Mouse (Mus musculus) liver, embryonic 15.5 days (tissue): Measurements from ENCODE around the gene Plxnd1. TPM values are rescaled to one million over a fixed set of nuclear protein-coding genes. Genes with fewer than 3 reads are reported as not detected.

Source experiments
- ATAC-seq: fragments of 200-750 bp; cut with Nextera tagmentation; 2 replicates; pipeline ENCODE4 v1.8.0; 2017; ENCODE audit warnings: moderate number of reproducible peaks, mild to moderate bottlenecking, moderate library complexity; ENCODE audit not compliant: insufficient read depth
- H3K27ac ChIP-seq: fragments of 300-500 bp; sonication (generic); replicated peaks from 2 replicates; pipeline ENCODE4 v1.5.1; 2015; ENCODE audit warnings: mild to moderate bottlenecking, inconsistent platforms
- H3K27me3 ChIP-seq: fragments of 300-500 bp; sonication (generic); 2 replicates; pipeline ENCODE4 v1.6.1; 2015; ENCODE audit warnings: mild to moderate bottlenecking, inconsistent platforms
- H3K36me3 ChIP-seq: fragments of 300-500 bp; sonication (generic); replicated peaks from 2 replicates; pipeline ENCODE4 v1.6.1; 2015; ENCODE audit warnings: moderate library complexity, mild to moderate bottlenecking, inconsistent platforms
- H3K4me1 ChIP-seq: fragments of 300-500 bp; sonication (generic); replicated peaks from 2 replicates; pipeline ENCODE4 v1.6.1; 2015; ENCODE audit warnings: inconsistent platforms
- H3K4me2 ChIP-seq: fragments of 300-500 bp; sonication (generic); 2 replicates; pipeline ENCODE4 v1.6.1; 2015; ENCODE audit warnings: moderate library complexity, mild to moderate bottlenecking, inconsistent platforms
- H3K4me3 ChIP-seq: fragments of 300-500 bp; sonication (generic); replicated peaks from 2 replicates; pipeline ENCODE4 v1.5.1; 2015; ENCODE audit warnings: mild to moderate bottlenecking, inconsistent platforms
- H3K9ac ChIP-seq: fragments of 300-500 bp; sonication (generic); 2 replicates; pipeline ENCODE4 v1.6.1; 2015; ENCODE audit warnings: moderate library complexity, mild to moderate bottlenecking, inconsistent platforms
- H3K9me3 ChIP-seq: fragments of 300-500 bp; sonication (generic); replicated peaks from 2 replicates; pipeline ENCODE4 v1.6.1; 2016; ENCODE audit warnings: inconsistent platforms
- WGBS: fragments of 180-500 bp; shearing (Covaris S2); methylation state at CpG from one replicate; pipeline ENCODE4 v1.1.7; 2015; ENCODE audit warnings: mixed read lengths; ENCODE audit not compliant: insufficient replicate concordance; 5-methylcytosine and 5-hydroxymethylcytosine counted together
- polyA plus RNA-seq: library from polyadenylated mRNA; unstranded; fragments of >200 nt; fragmentation: Nextera tagmentation; extraction: Ambion mirVana; gene quantifications from 2 replicates; pipeline ENCODE4 v1.2.1, GENCODE M21; 2015

The Plxnd1 gene
- polyA plus RNA-seq, 1 experiment from 2014 or later, result 8.1 TPM

DNA sequence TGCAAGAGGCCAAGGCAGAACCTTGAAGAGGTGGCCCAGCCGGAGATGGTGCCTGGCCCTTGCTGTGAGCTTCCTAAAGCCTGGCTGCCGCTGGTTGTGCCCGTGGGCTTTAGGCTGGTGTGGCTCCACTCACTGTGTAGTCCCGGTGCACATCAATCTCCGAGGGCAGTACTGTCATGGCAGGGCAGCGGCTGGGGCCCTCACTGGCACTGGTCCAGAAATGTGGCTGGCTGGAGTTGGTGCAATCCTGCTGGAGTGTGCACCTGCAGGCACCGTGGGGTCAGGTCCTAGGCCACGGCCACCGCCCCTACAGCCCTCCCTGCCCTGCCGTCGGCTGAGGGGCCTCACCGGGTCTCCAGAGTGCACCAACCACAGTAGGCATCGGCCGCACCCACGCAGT is 17.0 kb downstream of the Plxnd1 start:
- H3K9ac ChIP-seq, result no peak overlapping the region
- H3K4me1 ChIP-seq, result peaks cover 6% of the 10 kb centered on the region
- H3K4me3 ChIP-seq, result no peak overlapping the region
- H3K9me3 ChIP-seq, result no peaks in the 10 kb centered on the region
- no peaks in the 10 kb centered on the region for H3K36me3 ChIP-seq
- no peak overlapping the region for H3K27ac ChIP-seq
- 71% methylated on average over 15 of the region's 15 CpGs for WGBS
- no peak overlapping the region for H3K4me2 ChIP-seq
- no peak for ATAC-seq
- no peaks in the 10 kb centered on the region for H3K27me3 ChIP-seq

DNA sequence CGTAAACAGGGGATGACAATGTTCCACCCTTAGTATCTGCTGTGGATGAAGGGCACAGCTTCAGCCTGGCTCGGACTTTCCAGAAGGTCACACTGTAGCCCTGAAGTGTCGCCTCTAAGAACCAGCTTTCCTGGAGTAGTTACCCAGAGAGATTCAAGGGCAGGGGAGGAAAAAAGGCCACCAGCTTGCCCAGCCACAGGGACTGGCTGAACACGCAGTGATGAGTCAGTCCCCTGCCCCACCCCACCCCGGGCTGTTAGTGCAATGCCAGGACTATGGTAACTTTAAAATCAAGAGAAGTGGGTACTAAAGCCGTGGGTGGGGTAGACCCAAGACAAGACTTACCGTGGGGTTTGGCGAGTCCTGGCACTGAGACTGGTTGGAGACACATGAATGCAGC is 19.2 kb downstream of the Plxnd1 start:
- no peak for ATAC-seq
- no peak overlapping the region for H3K4me2 ChIP-seq
- H3K27ac ChIP-seq, result no peak overlapping the region
- no peak overlapping the region for H3K9ac ChIP-seq
- H3K36me3 ChIP-seq, result no peaks in the 10 kb centered on the region
- H3K27me3 ChIP-seq, result no peaks in the 10 kb centered on the region
- no peak overlapping the region for H3K4me3 ChIP-seq
- 63% methylated on average over 8 of the region's 8 CpGs for WGBS
- no peaks in the 10 kb centered on the region for H3K9me3 ChIP-seq
- H3K4me1 ChIP-seq, result peaks cover 7% of the 10 kb centered on the region

GRCm38 (mm10) chr6:115973881-115974662 is 20.7 kb downstream of the Plxnd1 start:
- WGBS, result 70% methylated on average over 16 of the region's 16 CpGs
- no peak overlapping the region for H3K4me3 ChIP-seq
- H3K4me1 ChIP-seq, result peaks cover 7% of the 10 kb centered on the region
- H3K27ac ChIP-seq, result no peak overlapping the region
- H3K9ac ChIP-seq, result no peak overlapping the region
- no peak for ATAC-seq
- no peak overlapping the region for H3K4me2 ChIP-seq
- no peaks in the 10 kb centered on the region for H3K36me3 ChIP-seq
- no peaks in the 10 kb centered on the region for H3K27me3 ChIP-seq
- no peaks in the 10 kb centered on the region for H3K9me3 ChIP-seq

DNA sequence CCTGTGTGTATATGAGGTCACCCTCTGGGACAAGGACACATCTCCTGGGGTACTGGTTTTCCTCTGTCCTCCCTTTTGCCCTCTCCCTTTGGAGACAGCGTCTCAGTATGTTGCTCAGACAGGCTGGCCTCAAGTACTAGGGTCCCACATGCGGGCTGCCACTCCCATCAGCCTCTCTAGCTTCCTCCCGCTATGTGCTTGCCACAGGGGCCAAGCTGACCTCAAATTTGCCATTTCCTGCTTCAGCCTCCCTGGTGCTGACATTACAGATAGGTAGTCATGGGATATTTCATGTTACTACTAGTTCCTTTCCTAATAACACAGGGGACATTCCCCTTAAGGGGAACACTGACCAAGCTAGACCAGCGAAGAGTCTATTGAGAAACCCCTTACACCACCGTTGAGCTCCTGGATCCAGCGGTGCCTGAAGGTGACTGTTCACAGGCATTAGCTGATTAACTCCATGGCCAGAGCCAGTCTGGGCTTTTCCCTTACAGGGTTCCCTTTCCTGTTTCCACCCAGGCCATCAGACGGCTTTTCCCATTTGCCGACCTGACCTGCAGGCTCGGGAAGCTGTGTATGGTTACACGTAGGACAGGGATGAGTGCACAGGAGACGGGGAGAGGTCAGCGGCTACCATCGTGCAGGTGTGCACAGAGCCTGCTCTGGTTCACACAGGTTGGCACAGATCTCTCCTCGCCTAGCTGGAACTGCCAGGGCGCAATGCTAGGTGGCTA is 21.5 kb downstream of the Plxnd1 start:
- peaks cover 11% of the 10 kb centered on the region for H3K4me1 ChIP-seq
- H3K27me3 ChIP-seq, result no peaks in the 10 kb centered on the region
- no peak for ATAC-seq
- no peak overlapping the region for H3K4me3 ChIP-seq
- no peak overlapping the region for H3K27ac ChIP-seq
- H3K4me2 ChIP-seq, result no peak overlapping the region
- no peak overlapping the region for H3K9ac ChIP-seq
- WGBS, result 59% methylated on average over 15 of the region's 15 CpGs
- no peaks in the 10 kb centered on the region for H3K36me3 ChIP-seq
- H3K9me3 ChIP-seq, result no peaks in the 10 kb centered on the region

DNA sequence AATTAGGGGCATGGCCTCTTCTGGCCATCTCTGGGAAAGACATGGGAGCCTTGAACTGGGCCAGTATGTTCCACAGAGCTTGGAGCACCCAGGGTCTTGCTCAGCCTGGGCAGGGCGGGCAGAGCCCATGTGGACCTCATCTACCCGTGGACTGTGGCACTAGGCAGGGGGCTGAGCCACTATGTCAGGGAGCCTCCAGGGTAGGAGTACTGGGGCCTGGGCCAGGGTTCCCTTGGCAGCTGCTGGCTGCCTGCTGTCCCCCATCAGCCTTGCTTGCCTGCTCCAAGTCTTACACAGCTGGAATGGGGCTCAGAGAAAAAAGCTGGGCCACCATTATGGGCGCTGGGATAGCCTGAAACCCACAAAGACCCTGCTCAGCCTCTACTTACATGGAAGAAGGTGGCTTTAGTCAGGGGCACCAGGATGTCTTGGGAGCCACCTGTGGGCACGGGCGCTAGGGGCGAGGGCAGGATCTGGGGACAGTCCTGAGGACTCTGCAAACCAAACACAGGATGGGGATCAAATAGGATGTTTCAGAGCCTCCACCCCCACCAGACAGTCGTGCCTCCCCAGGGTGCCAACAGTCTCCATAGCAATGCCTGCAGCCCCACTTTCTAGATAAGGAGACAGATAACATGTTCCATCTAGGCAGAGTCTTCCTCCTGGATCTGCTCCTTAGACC is 22.6 kb downstream of the Plxnd1 start:
- ATAC-seq, result no peak
- 50% methylated on average over 7 of the region's 7 CpGs for WGBS
- H3K4me2 ChIP-seq, result no peak overlapping the region
- H3K4me3 ChIP-seq, result no peak overlapping the region
- no peak overlapping the region for H3K9ac ChIP-seq
- H3K4me1 ChIP-seq, result peaks cover 16% of the 10 kb centered on the region
- no peaks in the 10 kb centered on the region for H3K9me3 ChIP-seq
- no peaks in the 10 kb centered on the region for H3K27me3 ChIP-seq
- H3K27ac ChIP-seq, result no peak overlapping the region
- no peaks in the 10 kb centered on the region for H3K36me3 ChIP-seq

DNA sequence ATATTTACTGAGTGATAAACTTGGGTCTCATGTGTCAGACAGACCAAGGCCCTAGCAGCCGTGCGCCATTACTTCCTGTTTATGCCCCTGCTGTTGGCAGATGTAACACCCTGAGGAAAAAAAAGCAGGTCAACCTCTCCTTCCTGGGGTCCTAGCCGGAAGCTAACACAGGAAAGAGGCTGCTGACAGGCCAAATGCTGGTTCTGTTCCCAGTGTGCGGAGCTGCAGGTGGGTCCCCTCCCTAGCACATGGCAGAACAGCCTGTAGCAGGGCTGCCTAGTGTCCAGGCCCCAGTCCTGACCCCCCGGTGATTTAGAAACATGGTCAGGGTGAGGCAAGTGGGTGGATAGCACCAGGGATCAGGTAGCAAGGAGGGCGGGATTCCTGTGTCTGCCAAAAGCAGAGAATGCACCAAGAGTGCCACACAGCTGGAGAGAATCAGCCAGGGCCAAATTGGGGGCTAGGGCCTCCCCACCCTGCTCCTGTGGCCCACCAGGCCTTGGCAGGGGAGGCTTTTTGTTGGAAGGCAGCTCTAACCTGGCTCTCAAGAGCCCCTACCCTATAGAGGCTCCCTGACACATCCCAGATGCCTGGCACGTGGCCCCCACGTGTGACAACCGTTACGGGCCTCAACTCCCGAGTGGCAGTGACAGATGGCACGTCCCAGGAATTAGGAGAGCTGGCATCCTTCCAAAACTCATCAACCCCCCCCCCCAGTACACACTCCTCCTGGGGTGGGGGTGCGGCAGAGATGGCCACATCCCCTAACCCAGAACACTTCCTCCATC is 23.3 kb downstream of the Plxnd1 start:
- H3K4me3 ChIP-seq, result no peak overlapping the region
- H3K27ac ChIP-seq, result no peak overlapping the region
- no peaks in the 10 kb centered on the region for H3K27me3 ChIP-seq
- no peaks in the 10 kb centered on the region for H3K9me3 ChIP-seq
- H3K4me2 ChIP-seq, result no peak overlapping the region
- H3K9ac ChIP-seq, result no peak overlapping the region
- no peak for ATAC-seq
- no peaks in the 10 kb centered on the region for H3K36me3 ChIP-seq
- 60% methylated on average over 13 of the region's 13 CpGs for WGBS
- H3K4me1 ChIP-seq, result peaks cover 16% of the 10 kb centered on the region

DNA sequence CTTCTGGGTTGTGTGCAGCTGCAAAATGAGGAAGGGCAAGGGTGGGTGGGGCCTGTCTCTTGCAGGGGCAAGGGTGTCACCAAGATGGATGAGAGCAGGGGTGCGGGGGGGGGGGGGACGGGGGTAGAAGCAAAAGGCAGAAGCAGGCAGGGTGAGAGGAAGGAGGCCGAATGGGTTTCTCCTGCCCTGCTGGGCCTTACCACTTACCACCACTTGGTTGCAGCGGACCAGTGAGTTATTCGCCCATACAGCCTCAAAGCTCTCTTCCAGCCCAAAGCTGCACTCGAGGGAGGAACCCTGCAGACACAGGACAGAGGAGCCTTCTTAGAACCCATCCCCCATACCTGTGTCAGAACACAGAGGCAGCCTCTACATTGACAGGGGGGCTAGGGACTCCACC is 24.9 kb downstream of the Plxnd1 start:
- Histone ChIP-seq H3K9ac (no peak overlapping the region), H3K27ac (no peak overlapping the region), H3K4me1 (peaks cover 16% of the 10 kb centered on the region), H3K27me3 (no peaks in the 10 kb centered on the region), H3K4me2 (no peak overlapping the region), H3K4me3 (no peak overlapping the region), H3K9me3 (no peaks in the 10 kb centered on the region), H3K36me3 (no peaks in the 10 kb centered on the region)
- no peak for ATAC-seq
- WGBS, result 38% methylated on average over 6 of the region's 6 CpGs

GRCm38 (mm10) chr6:115969103-115969502 is 25.7 kb downstream of the Plxnd1 start:
- WGBS, result 54% methylated on average over 9 of the region's 9 CpGs
- Histone ChIP-seq H3K4me3 (no peak overlapping the region), H3K4me1 (peaks cover 16% of the 10 kb centered on the region), H3K27me3 (no peaks in the 10 kb centered on the region), H3K9me3 (no peaks in the 10 kb centered on the region), H3K9ac (no peak overlapping the region), H3K4me2 (no peak overlapping the region), H3K27ac (no peak overlapping the region), H3K36me3 (no peaks in the 10 kb centered on the region)
- ATAC-seq, result no peak

DNA sequence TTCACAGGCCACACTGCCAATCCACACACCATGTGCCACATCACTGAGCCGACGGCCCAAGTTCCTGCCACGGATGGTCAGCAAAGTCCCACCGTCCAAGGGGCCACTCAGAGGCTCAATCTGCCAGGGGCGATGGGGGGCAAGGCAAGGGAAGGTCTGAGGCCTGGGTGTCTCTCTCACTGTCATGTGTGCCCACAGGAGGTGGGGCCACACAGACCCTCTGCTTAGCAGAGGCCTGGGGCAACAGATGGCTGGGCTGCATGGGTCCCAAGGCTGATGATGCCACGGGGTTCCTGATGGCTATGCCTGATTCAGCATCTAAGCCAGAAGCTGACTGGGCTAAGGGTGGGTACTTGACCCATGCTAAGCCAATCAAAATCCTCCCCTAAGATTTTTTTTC is 26.1 kb downstream of the Plxnd1 start:
- H3K9me3 ChIP-seq, result no peaks in the 10 kb centered on the region
- no peak overlapping the region for H3K9ac ChIP-seq
- H3K4me3 ChIP-seq, result no peak overlapping the region
- WGBS, result 76% methylated on average over 6 of the region's 6 CpGs
- no peak overlapping the region for H3K27ac ChIP-seq
- no peak for ATAC-seq
- H3K27me3 ChIP-seq, result no peaks in the 10 kb centered on the region
- no peaks in the 10 kb centered on the region for H3K36me3 ChIP-seq
- H3K4me1 ChIP-seq, result peaks cover 16% of the 10 kb centered on the region
- no peak overlapping the region for H3K4me2 ChIP-seq

DNA sequence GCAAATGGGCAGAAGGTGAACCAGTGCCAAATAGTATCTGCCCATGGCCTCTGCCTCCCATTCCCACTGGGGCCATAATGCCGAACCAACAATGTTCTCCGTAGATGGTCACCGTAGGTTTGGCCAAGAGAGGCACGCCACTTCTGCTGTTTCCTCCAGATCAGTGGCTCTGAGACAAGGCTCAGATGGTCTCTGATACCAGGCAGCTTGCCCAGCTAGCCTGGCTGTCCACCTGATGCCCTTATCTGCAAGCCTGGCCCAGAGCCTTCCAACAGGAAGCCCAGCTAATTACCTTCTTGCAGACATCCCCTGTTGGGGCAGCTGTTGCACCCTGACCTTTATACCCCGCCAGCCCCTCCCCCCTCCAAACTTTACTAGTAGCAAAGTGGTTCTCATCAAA is 26.7 kb downstream of the Plxnd1 start:
- 63% methylated on average over 5 of the region's 5 CpGs for WGBS
- no peak for ATAC-seq

More for the DNA sequence above, 26.7 kb downstream of the Plxnd1 start:
- Histone ChIP-seq H3K4me2 (no peak overlapping the region), H3K27ac (no peak overlapping the region), H3K36me3 (no peaks in the 10 kb centered on the region), H3K4me1 (peaks cover 13% of the 10 kb centered on the region), H3K27me3 (no peaks in the 10 kb centered on the region), H3K9ac (no peak overlapping the region), H3K4me3 (no peak overlapping the region), H3K9me3 (no peaks in the 10 kb centered on the region)
